Mouse (Mus musculus) midbrain, embryonic 14.5 days (tissue): Measurements from ENCODE around the gene Smoc1. TPM values are rescaled to one million over a fixed set of nuclear protein-coding genes. Genes with fewer than 3 reads are reported as not detected.

Source experiments
- ATAC-seq: fragments of 200-750 bp; cut with Nextera tagmentation; 2 replicates; pipeline ENCODE4 v1.8.0; 2017; ENCODE audit warnings: moderate number of reproducible peaks, moderate library complexity; ENCODE audit not compliant: low FRiP score, low TSS enrichment
- DNase-seq: peaks from one replicate; pipeline ENCODE4 v3.0.0-alpha.2; 2015
- H3K27ac ChIP-seq: fragments of 300-500 bp; sonication (generic); replicated peaks from 2 replicates; pipeline ENCODE4 v1.5.1; 2014; ENCODE audit warnings: mild to moderate bottlenecking, low read depth, low read length, moderate library complexity
- H3K27me3 ChIP-seq: fragments of 300-500 bp; sonication (generic); 2 replicates; pipeline ENCODE4 v1.6.1; 2014; ENCODE audit warnings: low read length, control low read depth, mixed read lengths; ENCODE audit not compliant: control insufficient read depth, insufficient read depth
- H3K36me3 ChIP-seq: fragments of 300-500 bp; sonication (generic); 2 replicates; pipeline ENCODE4 v1.6.1; 2014; ENCODE audit warnings: low read length, control low read depth; ENCODE audit not compliant: control insufficient read depth, insufficient read depth
- H3K4me1 ChIP-seq: fragments of 300-500 bp; sonication (generic); 2 replicates; pipeline ENCODE4 v1.6.1; 2014; ENCODE audit warnings: mild to moderate bottlenecking, antibody characterized with exemption, low read length, control low read depth; ENCODE audit not compliant: control insufficient read depth, insufficient read depth
- H3K4me2 ChIP-seq: fragments of 300-500 bp; sonication (generic); 2 replicates; pipeline ENCODE4 v1.6.1; 2014; ENCODE audit warnings: mild to moderate bottlenecking, low read length, moderate library complexity
- H3K4me3 ChIP-seq: fragments of 300-500 bp; sonication (generic); replicated peaks from 2 replicates; pipeline ENCODE4 v1.5.1; 2014; ENCODE audit warnings: low read depth, low read length
- H3K9ac ChIP-seq: fragments of 300-500 bp; sonication (generic); replicated peaks from 2 replicates; pipeline ENCODE4 v1.6.1; 2014; ENCODE audit warnings: mild to moderate bottlenecking, low read length, moderate library complexity
- H3K9me3 ChIP-seq: fragments of 300-500 bp; sonication (generic); 2 replicates; pipeline ENCODE4 v1.6.1; 2016; ENCODE audit warnings: low read length, control low read depth, mixed read lengths; ENCODE audit not compliant: control insufficient read depth
- WGBS: fragments of 180-500 bp; shearing (Covaris S2); extraction: QIAGEN DNeasy Blood & Tissue Kit; methylation state at CpG from one replicate; pipeline ENCODE4 v1.1.7; 2014; 5-methylcytosine and 5-hydroxymethylcytosine counted together
- polyA plus RNA-seq: library from polyadenylated mRNA; unstranded; fragments of >200 nt; fragmentation: Nextera tagmentation; extraction: Ambion mirVana; gene quantifications from 2 replicates; pipeline ENCODE4 v1.2.1, GENCODE M21; 2014

The Smoc1 gene
- polyA plus RNA-seq, 1 experiment from 2014 or later: 21.6 TPM

DNA sequence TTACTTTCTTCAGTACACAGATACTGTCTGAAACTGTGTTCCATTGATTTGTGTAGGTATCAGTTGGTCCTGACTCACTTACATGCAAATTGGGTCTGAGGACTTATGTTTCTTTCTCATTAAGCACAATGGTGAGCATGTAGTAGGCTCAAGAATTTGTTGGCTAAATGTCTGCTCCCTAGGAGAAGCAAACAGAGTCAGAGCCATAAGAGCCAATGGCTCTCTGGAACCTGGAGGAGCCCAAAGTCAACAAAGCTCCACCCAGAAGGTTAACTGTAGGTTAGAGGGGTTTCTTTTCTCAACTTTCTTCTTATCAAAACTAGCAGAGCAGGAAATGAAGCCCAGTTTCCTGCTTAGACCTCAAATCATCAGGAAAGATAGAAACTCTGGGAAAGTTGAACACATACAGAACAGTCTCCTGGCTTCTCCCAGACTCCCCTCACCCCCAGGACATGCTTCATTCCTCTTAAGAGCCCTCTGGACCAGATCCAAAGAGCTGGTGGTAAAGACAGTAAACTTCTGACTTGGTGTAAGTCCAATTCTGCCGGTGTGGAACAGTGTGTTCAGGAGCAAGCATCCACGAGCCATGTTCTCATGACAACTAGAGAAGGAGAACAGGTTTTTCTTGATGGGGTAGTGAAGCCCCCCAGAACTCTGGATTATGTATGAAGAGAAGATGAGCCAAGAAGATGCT lies 51.5 kb downstream of the Smoc1 start:
- Histone ChIP-seq H3K9ac (no peak overlapping the region), H3K27me3 (no peaks in the 10 kb centered on the region), H3K4me1 (peaks cover 5% of the 10 kb centered on the region), H3K36me3 (no peaks in the 10 kb centered on the region; the same call in 1 of the 2 replicates), H3K4me2 (no peak overlapping the region), H3K4me3 (no peak overlapping the region), H3K9me3 (peaks cover 4% of the 10 kb centered on the region), H3K27ac (no peak overlapping the region)
- WGBS: 96% methylated on average over 2 of the region's 2 CpGs
- DNase-seq: no peak
- no peak for ATAC-seq

DNA sequence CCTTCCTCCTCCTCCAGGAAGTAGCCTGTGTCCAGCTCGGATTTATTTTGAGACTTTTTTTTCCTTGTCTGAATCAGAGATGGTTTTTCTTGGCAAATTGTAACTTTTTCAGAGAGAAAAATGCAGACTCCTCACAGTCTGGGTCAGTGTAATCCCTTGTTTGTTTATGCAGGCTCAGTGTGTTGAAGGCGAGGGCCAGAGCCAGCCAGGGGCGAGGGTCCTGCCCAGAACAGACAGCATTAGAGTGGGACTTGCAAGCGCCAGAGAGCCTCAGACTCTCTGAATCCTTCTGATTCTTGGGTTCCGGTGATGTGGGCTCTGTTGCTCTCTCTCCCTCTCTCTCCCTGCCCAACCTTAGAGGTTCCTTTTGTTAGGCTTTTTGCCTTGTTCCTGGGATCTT lies 53.7 kb downstream of the Smoc1 start:
- WGBS: 69% methylated on average over 5 of the region's 5 CpGs
- H3K9ac ChIP-seq: no peak overlapping the region
- no peaks in the 10 kb centered on the region for H3K4me1 ChIP-seq
- H3K36me3 ChIP-seq: no peaks in the 10 kb centered on the region; the same call in 1 of the 2 replicates
- H3K27ac ChIP-seq: no peak overlapping the region
- no peaks in the 10 kb centered on the region for H3K27me3 ChIP-seq
- H3K4me2 ChIP-seq: no peak overlapping the region
- H3K4me3 ChIP-seq: no peak overlapping the region
- no peak for DNase-seq
- peaks cover 4% of the 10 kb centered on the region for H3K9me3 ChIP-seq
- no peak for ATAC-seq

DNA sequence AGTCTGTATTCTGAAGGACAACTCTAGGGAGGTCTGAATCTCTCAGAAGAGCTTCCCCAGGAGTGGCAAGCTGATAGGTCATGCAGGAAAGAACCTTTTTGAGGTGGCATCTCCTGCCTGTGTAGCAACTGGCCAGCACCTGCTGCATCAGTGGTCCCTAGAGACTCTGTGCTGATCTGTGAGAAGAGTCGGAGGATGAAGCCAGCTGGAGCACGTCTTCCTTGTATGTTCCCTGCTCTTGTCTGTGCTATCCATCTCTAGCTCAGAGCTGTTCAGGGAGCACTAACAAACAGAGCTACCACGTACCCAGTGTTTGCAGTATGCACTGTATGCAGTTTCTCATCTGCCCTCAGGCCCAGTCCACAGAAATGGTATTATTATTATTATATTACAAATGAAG lies 54.4 kb downstream of the Smoc1 start:
- no peak for DNase-seq
- H3K9me3 ChIP-seq: peaks cover 4% of the 10 kb centered on the region
- no peak overlapping the region for H3K4me3 ChIP-seq
- no peaks in the 10 kb centered on the region for H3K27me3 ChIP-seq
- WGBS: 72% methylated on average over 3 of the region's 3 CpGs
- no peak for ATAC-seq
- H3K36me3 ChIP-seq: no peaks in the 10 kb centered on the region; the same call in 1 of the 2 replicates
- H3K4me1 ChIP-seq: no peaks in the 10 kb centered on the region
- no peak overlapping the region for H3K9ac ChIP-seq
- no peak overlapping the region for H3K27ac ChIP-seq
- no peak overlapping the region for H3K4me2 ChIP-seq

DNA sequence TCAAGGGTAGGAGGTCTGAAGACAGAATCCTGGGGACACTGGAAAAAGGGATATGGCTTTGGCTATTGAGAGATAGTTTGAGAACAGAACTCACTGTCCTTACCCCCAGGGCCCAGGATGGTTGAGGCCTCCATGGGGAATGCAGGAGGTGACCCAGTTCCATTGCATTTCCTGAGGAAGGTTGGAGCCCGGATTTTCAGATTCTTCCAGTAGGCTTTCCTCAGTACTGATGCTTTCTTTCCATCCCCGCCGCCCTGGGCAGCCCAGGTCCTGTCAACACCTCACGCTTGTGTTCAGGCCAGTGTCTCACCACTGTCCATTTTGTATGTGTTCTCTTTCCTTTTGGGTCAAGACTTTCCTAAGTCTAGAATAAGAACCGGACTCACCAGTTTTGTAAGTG lies 56.5 kb downstream of the Smoc1 start:
- no peak overlapping the region for H3K27ac ChIP-seq
- WGBS: 93% methylated on average over 5 of the region's 5 CpGs

DNA sequence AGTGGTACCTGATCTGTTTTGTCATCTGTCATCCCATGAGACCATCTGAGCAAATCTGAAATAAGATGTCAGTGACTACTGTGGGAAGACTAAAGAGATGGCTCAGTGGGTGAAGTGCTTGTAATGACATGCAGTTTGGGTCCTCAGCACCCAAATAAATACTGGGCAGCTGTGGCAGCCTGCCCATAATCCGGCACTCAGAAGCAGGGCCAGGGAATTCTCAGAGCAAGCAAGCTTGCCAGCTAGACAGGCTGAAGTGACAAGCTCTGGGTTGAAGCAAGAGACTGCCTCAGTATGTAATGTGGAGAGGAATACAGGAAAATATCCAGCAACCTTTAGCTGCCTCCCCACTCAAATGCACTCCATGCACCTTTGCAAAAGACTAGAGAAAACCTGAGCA lies 58.6 kb downstream of the Smoc1 start:
- H3K9me3 ChIP-seq: no peaks in the 10 kb centered on the region
- no peaks in the 10 kb centered on the region for H3K4me1 ChIP-seq
- peak; percentile 48 for DNase-seq
- no peak overlapping the region for H3K4me3 ChIP-seq
- no peaks in the 10 kb centered on the region for H3K27me3 ChIP-seq
- no peaks in the 10 kb centered on the region for H3K36me3 ChIP-seq
- 61% methylated on average over 1 of the region's 1 CpGs for whole genome bisulfite sequencing
- H3K27ac ChIP-seq: no peak overlapping the region
- H3K4me2 ChIP-seq: no peak overlapping the region
- ATAC-seq: no peak
- no peak overlapping the region for H3K9ac ChIP-seq

More for the DNA sequence above, 56.5 kb downstream of the Smoc1 start:
- Histone ChIP-seq H3K4me3 (no peak overlapping the region), H3K9ac (no peak overlapping the region), H3K4me1 (no peaks in the 10 kb centered on the region), H3K36me3 (no peaks in the 10 kb centered on the region; the same call in 1 of the 2 replicates), H3K27me3 (no peaks in the 10 kb centered on the region), H3K4me2 (no peak overlapping the region), H3K9me3 (peaks cover 4% of the 10 kb centered on the region)
- DNase-seq: no peak
- no peak for ATAC-seq

DNA sequence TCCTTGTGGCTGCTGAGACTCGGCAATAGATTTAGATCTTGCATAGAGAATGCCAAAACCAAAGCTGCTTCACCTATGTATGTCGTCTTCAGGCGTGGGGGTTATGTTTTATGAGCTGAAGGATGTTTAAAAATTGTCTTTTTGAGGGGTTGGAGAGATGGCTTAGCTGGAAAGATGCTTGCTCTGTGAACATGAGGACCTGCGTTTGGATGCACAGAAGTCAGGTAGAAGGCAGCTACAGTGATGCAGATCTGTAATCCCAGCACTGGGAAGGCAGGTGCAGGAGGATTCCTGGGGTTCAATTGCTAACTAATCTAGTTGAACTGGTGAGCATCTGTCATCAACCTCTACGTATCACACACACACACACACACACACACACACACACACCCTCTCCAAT lies 61.5 kb downstream of the Smoc1 start:
- WGBS: 86% methylated on average over 5 of the region's 5 CpGs
- H3K4me2 ChIP-seq: no peak overlapping the region
- H3K9ac ChIP-seq: no peak overlapping the region
- no peaks in the 10 kb centered on the region for H3K4me1 ChIP-seq
- no peak for ATAC-seq
- no peaks in the 10 kb centered on the region for H3K36me3 ChIP-seq
- H3K4me3 ChIP-seq: no peak overlapping the region
- H3K9me3 ChIP-seq: no peaks in the 10 kb centered on the region
- no peaks in the 10 kb centered on the region for H3K27me3 ChIP-seq
- DNase-seq: no peak
- no peak overlapping the region for H3K27ac ChIP-seq

DNA sequence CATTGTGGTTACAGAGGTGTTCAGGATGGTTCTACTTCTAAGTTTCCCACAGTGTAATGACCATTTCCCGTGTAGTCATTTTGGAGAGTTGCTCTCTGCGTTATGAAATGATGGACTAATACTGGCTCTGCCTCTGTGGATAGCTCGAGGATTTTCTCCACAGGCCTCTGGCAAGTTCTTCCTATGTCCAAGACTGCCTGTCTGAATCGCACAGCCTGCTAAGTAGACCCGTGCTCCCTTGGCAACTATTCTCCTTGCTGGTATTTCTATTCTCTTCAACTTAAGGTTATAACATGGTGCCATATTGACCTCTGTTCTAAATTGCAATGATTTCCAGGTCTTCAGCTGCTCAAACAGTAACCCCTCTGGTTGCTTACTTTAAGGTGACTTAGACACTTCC lies 65.0 kb downstream of the Smoc1 start:
- WGBS: 86% methylated on average over 5 of the region's 5 CpGs
- DNase-seq (no peak), ATAC-seq (no peak)
- no peak overlapping the region for H3K9ac ChIP-seq
- no peaks in the 10 kb centered on the region for H3K4me1 ChIP-seq
- no peaks in the 10 kb centered on the region for H3K27me3 ChIP-seq
- no peak overlapping the region for H3K4me2 ChIP-seq
- H3K4me3 ChIP-seq: no peak overlapping the region
- H3K36me3 ChIP-seq: no peaks in the 10 kb centered on the region
- H3K27ac ChIP-seq: no peak overlapping the region
- H3K9me3 ChIP-seq: no peaks in the 10 kb centered on the region

DNA sequence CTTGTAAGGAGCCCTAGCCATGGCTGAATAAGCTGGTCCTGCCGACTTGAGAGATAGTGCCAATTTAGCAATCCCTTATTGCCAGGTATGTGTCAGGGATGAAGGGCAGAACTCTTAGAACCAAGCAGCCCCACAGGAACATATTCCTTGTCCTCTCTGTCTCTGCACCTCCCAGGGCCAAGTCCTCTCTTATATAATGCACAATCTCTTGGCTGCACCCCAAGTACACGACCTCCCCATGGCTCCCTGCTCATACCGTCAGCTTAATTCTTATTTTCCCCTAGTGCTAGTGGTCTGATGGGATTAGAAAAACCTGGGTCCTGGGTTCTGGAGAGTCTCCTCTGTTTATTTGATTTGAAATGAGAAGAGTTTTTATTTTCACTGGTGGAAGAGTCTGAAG lies 66.0 kb downstream of the Smoc1 start:
- H3K4me2 ChIP-seq: no peak overlapping the region
- 73% methylated on average over 3 of the region's 3 CpGs for WGBS
- no peaks in the 10 kb centered on the region for H3K36me3 ChIP-seq
- ATAC-seq (no peak), DNase-seq (no peak)
- no peaks in the 10 kb centered on the region for H3K27me3 ChIP-seq
- H3K4me3 ChIP-seq: no peak overlapping the region
- no peaks in the 10 kb centered on the region for H3K9me3 ChIP-seq
- no peaks in the 10 kb centered on the region for H3K4me1 ChIP-seq
- H3K27ac ChIP-seq: no peak overlapping the region
- H3K9ac ChIP-seq: no peak overlapping the region

DNA sequence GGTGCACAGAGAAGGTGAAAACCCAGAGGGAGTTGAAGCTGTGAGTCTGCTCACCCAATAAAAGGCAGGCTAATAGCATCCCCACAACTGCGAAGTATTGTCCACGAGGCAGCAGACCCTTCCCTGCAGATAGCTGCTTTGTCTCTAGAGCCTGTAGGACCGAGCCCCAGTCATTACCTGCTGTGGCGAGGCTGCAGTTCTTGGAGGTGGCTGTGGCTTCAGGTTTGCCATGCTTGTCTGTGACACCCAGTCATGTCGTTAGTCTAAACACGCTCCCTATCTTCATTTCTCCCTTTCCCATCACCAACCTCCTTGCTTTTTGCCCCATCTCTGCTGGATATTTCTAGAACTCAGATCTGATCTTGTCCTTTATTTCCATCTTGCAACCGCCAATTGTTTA lies 66.6 kb downstream of the Smoc1 start:
- Histone ChIP-seq H3K27ac (no peak overlapping the region), H3K9me3 (no peaks in the 10 kb centered on the region), H3K9ac (no peak overlapping the region), H3K4me1 (no peaks in the 10 kb centered on the region), H3K27me3 (no peaks in the 10 kb centered on the region), H3K36me3 (no peaks in the 10 kb centered on the region), H3K4me3 (no peak overlapping the region), H3K4me2 (no peak overlapping the region)
- ATAC-seq: no peak
- WGBS: 73% methylated on average over 7 of the region's 7 CpGs
- no peak for DNase-seq
